Mouse (Mus musculus) gastrocnemius, postnatal 25 days (tissue): ENCODE results near the gene Wdfy3. TPM values are rescaled to one million over a fixed set of nuclear protein-coding genes. Genes with fewer than 3 reads are reported as not detected.
"Not testable (repeated sequence)": the region's sequence is repeated elsewhere in the genome, so short reads cannot be mapped to it uniquely, and the experiment has no call there.

Experiments used
- DNase-seq: peaks from one replicate; pipeline ENCODE4 v3.0.0; 2022
- long read RNA-seq, 2 experiments: library from polyadenylated mRNA; stranded (forward); transcript quantifications; one replicate each; pipeline ENCODE4 v2.0.0; 2021
- total RNA-seq, 2 experiments: library from RNA; stranded (reverse); gene quantifications; 1 replicate in 1 of 2; 2 replicates in 1 of 2; pipeline ENCODE4 v1.2.3; 2021

Gene Wdfy3
- total RNA-seq = 10 to 100 TPM; 19.3 to 20.2 TPM
- long read RNA-seq, experiment 1, partial matches to known transcripts = 1 of 5 reads
- long read RNA-seq, experiment 1, other reads (novel, unspliced or antisense) = 4 of 5 reads
- long read RNA-seq, experiment 2, partial matches to known transcripts = 1 of 4 reads
- long read RNA-seq, experiment 2, other reads (novel, unspliced or antisense) = 3 of 4 reads

DNA sequence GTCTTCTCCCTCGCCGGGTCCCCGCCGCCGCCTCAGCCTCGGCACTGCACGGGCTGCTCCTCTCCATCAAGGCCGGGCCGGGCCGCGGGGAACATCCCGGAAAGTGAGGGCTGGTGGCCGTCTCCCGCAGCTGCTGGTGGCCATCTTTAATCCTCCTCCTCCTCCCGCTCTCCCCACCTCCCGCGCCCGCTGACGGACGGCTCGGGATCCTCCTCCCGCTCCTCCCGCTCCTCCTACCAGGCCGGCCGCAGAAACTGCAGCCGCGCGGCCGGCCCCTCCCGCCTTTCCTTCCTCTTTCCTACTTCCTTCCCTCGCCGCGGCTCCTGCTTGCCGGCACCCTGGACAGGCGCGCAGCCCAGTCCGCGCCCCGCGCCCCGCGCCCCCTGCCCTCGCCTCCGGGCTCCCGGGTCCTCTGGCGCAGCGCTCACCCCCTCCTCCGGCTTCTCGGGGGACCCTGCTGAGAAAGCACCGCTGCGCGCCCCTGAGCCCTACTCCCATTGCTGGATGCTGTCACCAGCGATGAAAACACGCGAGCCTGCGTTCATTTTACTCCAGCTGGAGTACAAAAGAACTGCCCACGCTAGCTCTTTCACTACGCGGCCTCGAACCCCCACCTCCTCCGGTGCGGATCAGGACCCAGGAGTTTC lies at the start of gene Wdfy3:
Gene Wdfy3, minus strand, starts transcription at position 155 of the 647 bp plus-strand sequence.
- DNase-seq = peak; percentile 89

DNA sequence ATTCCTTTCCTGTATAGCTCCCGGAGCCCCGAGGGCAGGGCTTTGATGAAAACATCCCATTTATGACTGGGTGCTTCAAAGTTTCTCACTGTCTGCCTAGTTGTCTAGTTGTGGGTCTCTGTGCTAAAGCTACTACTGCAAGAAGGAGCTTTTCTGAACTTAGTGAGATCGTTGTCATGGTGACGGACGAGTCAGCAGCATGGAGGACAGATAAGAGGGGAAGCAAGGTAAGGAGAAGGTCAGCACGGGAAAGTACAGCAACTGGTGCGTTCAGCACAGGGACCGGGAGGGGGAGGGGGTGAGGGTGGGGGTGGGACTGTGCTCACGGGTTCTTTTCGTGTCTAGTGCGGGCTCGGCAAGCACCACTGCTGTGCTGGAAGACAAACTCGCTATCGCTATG lies 43.3 kb upstream of the Wdfy3 start:
- no peak for DNase-seq

DNA sequence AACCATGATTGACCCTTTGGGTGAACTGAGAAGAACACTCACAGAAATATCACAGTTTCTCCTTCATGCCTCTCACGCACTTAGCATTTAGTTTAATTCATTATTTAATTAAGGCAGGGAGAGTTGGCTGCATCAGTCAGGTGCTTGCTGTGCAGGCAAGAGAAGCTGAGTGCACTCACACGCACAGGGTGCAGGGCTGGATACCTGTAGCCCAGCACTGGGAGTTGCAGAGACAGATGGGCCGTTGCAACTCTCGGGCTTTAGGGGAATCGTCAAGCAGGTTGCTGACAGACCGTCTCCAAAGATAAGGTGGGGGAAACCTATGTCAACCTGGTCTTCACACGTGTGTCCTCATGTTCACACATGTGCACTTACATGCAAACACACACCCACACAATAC lies 42.3 kb upstream of the Wdfy3 start:
- no peak for DNase-seq

DNA sequence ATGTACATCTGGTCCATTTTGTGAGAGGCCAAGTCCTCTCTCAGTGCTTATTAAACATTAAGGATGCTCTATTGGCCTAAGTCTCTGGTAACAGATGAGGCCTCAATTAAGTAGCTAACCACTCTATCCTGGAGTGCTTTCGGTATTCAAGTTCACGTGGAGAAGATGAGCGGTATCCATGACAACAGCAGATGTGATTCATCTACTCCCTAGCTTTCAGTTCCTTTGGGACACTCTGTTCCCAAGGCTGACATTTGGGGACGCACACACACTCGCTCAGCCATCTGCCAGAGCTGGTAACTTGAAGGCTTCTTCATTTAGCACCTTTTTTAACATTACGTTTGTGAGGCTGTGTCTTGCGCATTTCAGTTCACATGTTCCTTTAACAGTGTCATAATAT lies 40.3 kb upstream of the Wdfy3 start:
- no peak for DNase-seq

DNA sequence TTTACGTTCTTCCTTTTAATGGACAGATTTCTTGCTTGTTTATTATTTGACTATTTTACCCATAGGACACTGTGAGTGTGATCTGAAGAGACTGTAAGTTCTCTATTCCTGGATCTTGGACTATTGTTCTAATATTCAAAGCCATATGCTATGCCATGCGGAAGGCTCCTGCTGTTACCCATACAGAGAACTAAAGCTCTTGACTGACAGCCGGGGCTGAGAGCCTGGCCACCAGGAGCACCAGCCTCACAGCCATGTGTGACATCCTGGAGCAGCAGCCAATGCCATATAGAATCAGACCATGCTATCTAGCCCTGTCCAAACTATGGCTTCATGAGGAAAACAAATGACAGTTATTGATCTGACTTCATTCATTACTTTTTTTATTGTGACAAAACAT lies 36.2 kb upstream of the Wdfy3 start:
- DNase-seq = no peak

DNA sequence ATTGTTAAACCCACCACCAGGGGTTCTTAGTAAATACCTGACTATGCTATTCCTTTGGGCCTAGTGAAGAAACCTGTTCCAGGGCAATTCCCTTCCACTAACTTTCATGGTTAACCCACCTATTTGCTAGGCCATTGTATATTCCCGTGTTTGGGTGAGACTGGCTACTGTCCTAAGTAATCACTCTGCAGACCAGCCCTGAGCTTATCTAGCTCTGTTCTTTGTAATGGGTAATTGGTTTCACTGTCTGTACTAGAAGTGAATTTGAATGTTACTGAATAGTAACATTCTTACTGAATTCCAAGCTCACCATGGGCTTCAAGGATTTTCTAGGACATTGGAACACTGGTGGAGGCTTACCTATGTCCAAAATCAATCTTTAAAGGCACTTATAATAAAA lies 32.1 kb upstream of the Wdfy3 start:
- DNase-seq = not testable (repeated sequence)

DNA sequence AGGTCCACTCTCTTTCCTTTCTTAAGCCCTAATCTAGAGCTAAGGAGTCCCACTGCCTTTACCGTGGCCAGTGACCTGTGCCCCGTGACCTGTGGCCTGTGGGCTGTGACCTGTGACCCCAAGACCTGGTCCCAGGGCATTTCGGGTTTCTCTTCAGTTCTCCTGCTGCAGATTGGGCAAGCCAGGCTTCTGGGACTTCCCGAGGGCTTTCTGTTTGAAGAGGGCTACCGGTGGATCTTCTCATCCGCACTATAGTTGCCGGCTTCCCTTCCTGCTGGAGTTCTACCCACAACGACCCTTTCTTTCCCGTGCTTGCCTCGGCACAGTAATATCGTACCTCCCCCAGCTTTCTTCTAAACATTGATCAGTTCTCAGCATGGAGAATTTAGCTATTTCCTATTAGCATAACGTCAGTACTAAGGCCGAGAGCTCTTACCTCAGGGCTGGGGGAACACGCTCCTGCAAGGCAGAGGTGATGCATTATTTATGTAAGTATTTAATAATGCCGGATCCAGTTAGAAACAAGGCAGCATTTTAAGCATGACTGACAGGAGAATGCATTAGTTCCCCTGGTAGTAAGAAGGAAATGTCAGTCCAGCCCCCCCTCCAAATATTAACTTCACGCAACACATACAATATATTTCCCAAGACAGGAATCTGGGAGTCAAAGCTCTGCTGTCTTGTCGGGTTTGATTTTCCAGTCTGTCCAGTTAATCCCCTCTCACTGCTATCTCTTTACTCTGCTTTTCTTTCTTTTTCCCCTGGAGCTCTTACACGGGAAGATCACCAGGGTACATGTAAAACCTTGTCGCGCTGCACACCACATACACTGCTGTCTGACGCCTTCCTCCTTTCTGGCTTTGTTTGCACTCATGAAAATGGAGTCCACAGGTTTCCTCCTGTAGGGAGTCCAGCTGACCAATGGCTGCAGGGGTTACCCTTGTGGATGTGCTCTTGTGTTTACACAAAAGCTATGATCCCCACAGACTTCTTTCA lies 30.8 kb upstream of the Wdfy3 start:
- no peak for DNase-seq

DNA sequence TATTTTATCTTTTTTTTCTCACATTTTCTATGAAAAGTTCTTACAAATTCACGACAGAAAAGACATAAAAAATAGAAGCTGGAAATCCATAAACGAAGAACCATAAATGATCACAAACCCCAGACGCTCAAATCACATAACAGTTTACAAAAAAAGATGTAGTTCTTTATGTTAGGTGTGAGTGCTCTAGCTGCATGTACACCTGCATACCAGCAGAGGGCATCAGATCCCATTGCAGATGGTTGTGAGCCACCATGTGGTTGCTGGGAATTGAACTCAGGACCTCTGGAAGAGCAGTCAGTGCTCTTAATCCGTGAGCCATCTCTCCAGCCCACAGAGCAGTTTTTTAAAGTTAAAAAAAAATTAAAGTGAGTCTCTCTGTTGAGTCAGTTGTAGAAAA lies 25.9 kb upstream of the Wdfy3 start:
- no peak for DNase-seq

DNA sequence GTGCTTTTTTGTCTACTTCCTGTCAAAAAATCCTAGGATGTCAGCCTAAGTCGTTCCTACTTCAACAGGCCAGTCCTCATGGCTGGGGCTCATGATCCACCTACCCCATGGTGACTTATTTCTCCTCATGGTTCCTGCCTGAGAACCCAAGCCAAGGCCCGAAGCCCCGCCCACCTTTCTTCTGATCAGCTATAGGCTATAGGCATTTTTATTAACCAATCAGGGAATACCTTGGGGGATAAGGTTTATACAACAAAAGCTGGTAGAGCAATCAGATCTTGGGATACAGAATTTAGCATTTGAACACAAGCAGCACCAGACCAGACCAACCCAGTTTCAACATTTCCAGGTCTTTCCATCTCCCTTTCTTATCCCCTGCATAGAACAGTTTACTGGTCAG lies 21.0 kb upstream of the Wdfy3 start:
- no peak for DNase-seq

DNA sequence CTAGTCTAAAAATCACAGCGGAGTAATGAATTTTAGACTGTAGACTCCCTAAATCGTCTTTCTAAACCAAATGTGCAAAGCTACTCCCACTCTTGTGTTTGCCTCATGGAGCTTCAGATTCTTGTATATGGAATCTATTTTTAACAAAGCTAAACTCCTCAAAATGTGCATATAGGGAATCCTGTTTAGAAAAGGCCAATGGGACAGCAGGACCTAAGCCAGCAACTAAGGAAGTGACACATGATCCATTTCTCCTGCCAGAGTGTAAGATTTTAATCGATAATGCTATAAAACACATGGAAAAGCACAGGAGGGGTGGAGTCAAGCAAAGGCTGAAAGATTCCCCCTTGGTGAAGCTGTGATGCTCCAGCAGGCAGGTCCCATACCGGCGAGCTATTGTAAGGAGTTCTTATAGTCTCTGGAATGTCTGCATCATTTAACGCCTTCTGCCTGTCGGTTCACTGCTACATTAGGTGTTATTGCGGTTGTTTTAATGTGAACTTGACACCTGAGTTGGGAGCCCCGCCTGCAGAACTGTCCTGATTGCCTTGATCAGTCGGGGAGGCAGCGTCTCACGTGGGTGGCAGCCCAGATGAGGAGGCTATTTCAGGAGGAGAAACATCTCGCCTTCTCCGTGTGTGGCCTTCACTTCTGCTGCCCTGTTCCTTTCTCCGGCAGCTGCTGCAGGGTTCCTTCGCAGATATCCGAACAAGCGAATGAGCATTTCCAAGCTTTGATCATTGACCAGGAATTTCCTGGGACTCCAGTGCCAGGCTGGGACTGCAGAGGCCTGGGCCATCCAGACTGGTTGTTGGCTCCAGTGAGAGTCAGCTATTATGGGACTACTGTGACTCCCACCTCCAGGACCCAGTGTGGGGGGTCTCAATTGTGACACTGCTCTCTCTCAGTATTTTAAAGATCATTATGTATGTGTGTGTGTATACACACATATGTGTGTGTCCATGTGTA lies 15.3 kb upstream of the Wdfy3 start:
- no peak for DNase-seq

DNA sequence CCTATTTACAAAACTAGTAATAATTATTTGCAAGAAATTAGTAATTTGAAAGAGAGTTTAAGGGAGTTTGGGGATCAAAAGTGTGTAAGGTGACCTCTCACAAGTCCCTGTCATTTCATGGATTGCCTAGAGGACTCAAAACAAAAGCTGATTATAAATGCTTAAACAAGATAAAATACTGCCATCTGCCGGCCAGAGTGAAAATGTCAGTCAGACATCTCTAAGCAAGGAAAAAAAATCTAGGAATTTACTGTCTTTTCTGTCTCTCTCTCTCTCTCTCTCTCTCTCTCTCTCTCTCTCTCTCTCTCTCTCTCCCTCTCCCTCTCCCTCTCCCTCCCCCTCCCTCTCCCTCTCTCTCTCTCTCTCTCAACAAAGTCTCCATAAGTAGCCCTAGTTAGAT lies 4.4 kb upstream of the Wdfy3 start:
- DNase-seq = no peak

DNA sequence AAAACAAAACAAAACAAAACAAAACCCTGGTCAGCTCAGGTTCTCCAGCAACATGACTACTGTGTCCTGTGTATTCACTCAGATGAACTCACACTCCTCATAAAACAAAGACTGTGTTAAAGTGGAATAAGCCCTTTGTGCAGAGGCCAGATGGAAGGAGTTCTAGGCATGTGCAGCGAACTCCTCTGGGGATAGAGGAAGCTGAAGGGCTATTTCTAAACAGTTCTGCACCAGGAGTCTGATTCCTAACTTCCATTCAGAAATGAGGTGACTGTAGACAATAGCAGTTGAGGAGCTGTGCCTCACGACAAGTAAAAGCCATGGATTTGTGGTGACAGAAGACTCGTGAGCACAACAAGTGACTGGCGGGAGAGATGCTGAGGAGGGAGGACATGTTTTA lies 2.3 kb upstream of the Wdfy3 start:
- no peak for DNase-seq

DNA sequence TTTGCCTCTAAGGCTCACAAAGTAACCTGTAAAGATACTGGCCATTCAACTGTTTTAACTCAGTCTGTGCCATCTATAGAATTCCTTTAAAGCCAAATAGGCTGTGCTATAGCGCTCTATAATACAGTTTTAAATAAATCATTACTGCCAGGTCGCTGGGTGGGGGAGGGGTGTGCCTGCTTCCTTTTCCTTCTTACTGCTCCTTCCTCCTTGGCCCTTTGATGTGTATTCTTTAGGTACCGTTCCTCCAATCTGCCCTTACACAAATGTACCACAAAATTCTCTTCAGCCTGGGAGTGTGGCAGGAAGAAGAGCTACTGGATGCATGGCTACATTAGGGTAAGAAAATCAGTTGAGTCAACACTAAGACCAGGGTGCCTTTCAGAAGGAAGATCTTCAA lies 1.5 kb upstream of the Wdfy3 start:
- DNase-seq = no peak

DNA sequence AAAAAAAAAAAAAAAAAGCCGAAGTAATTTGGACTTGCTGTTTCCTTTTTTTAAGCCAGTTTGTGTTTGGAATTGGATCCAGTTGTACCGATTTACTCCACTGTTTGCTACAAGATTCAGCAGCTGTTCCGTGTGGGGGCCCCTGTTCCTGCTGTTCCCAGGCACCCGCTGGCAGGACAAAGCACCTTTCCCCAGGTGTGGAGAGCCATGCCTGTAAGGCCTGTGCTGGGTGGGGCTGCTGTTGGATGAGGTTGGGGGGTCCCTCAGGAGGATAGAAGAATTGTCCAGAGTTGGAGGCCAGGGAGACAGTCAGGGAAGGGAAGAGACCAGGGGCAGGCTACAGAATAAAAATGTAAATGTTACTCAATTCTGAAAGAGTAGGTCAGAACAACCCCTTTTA lies 1.1 kb upstream of the Wdfy3 start:
- no peak for DNase-seq

DNA sequence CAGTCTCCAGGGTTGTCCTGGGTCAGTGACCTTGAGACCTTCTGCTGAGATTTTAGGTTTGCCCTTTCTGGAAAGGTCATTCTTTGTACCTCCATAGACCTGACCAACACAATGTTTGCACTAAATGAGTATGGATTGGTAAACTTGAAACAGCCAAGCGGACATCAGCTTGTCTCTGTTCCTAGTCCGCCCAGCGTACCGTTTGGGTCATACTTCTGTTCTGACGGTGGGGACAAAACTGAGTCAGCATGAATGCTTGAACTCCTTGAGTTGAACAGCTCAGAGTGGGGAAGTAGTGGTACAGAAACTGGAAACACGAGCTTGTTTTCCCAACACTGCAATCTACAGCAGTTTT lies 670 bp upstream of the Wdfy3 start:
- DNase-seq = no peak

DNA sequence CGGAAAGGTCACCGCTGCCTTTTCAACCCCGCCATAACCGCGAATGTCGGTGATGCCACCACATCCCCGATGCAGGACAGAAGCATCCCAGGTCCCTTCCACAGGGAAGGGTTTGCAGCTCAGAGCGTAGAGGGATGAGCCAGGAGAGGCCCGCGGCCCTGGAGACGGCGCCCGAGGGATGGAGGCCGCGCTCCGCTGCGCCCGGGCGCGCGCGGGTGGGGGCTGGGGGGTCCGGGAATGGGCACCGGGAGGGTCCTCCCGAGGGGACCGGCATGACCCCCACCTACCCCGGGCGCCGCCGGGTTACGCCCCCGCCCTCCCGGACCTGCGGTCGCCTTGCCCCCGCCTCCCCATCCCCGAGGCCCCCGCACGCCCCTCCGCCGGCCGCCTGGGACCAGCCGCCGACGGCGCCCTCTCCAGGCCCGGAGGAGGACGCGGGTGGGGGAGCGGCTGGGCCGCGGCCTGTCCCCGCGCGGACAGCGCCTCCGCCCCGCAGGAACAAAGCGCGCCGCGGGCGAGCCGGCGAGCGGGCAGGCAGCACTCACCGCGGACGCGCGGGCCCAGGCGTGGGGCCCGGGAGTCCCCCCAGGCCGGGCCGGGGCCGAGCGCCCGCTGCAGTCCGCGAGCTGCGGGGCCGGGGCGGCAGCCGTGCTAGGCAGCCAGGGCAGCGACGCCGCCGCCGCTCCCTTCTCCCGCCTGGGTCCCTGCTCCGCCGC lies 512 bp downstream of the Wdfy3 start:
- DNase-seq = peak; percentile 59

DNA sequence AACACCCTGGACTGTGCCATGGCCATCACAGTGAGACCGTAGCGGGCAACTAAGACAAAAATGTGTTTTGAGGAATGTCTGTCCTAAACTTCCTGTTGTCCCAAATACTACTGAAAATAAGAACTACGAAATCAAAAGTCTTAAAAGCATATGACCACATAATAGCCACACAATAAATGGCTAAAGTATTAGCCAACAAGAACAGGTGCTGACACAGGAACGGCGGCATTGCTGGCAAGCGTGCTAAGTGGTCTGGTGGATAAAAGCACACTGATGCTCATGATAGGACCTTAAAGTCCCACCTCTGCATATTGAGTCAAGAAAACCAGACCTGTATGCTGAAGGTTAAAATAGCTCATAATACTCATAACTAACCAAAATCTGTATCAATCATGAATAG lies 3.3 kb downstream of the Wdfy3 start:
- DNase-seq = no peak

DNA sequence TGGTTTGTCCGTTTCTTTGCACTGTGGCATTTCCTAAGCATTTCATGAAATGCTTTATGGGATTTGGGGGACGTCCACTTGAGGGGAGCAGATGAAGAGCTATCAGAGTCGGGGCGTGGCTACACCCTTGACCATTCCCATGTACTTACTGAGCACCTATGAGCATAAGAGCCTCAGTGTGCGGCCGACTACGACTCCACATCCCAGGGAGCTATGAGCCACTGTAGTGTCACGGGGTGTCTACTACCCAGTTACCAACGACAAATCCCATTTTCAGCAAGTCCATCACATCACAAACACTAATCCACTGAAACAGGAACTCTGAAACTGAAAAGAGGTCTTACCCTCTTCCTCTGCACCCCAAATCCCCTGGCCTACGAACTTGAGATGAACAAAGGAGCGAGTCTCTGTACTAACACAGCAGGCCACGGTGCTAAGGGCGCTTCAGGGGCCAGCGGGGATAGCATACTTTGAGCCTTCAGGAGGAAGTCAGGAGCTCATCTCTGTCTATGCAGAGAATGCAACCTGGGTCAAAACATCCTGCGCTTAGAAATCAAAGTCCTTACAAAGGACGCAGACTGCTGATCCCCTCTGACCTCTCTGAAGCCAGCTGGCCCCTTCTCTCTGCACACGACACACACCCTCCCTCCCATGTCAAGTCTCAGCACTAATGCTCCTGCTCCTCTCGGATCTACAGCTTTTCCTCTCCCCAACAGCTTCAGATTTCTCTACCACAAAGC lies 6.5 kb downstream of the Wdfy3 start:
- DNase-seq = no peak

DNA sequence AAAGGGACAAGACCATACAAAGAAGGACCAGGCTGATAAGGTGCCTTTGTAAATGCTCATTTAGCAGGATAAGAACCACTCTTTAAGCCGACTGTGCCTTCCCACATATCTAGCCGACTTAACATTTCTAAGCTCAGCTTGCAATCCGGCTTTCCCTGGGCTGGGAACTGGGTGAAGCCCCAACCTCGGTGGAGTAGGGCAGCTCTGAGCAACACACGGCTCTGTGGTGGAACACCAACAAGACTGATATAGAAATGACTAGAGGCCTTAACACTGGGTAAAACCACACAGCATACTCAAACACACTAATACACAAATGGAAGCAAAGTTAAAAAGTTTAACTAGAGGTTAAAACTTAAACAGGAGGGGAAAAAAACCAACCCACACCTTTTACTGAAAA lies 7.9 kb downstream of the Wdfy3 start:
- DNase-seq = no peak

DNA sequence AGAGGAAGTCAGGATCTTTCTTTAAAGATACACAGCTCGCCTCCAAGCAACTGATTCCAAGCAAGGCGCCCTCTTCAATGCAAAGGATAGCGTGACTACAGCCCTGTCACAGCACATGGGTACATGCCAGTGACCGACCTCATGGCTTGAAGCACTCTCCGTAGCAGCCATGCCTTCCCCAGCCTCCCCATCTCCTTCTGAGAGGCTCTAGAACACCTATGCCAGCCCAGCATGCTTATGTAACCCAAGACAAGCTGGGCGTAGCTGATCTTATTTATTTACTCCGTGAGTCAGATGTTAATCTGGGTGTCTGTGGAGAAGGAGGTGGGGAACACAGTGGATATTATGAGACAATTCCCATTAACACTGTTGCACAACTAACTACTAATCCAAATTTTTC lies 13.8 kb downstream of the Wdfy3 start:
- peak; percentile 21 for DNase-seq
